Mouse (Mus musculus): ENCODE results near the gene Vgf.

GRCm38 (mm10) chr5:137031076-137032032 is 5.2 kb downstream of the Vgf start:
- TF ChIP-seq TAL1 (IDR thresholded peaks at IDR 0.05; ENCODE audit: low read length), result no peak
- TF ChIP-seq GATA1 (IDR thresholded peaks at IDR 0.05; ENCODE audit: low read length), result no peak

Measured in erythroblast, embryonic 14.5 days (primary cell).